Comparison of ENCODE assay signal across 35 mouse cellular contexts in the genomic region with DNA sequence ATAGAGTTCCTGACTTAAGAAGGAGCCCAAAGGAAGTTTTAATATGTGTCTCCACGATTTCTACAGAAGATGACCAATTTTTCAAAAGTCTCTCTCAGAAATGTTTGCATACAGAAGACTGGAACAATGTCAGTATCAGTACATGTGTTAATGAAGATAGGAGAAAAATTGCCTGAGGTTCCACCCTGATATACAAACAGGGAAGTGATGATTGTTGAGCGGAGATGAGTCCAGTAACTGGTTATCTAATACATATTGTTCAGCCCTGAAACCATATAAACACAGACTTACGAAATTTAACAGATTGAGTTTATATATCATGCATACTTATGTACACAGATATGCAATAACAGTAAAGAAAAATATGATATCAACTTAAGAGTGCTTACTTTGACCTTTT.
"Had no signal": no experiment of that assay in that cellular context is flagged by ENCODE, and none has a peak within 500 bp of the region (broad histone marks: within the 10 kb centered on the region; RNA-seq: fewer than 3 reads in every experiment).

No protein-coding gene starts in this region.

- DNase-seq: heart, postnatal 10 days; heart, postnatal 14 days; heart, postnatal 36 days; heart, postnatal 4 days; kidney, adult 11 months; kidney, adult 18-20 months; kidney, adult 2 months; kidney, adult 8-10 months; kidney, adult 9 months; kidney, postnatal 10 days; kidney, postnatal 14 days; kidney, postnatal 25 days; kidney, postnatal 36 days; kidney, postnatal 4 days; layer of hippocampus, adult 9-11 months; layer of hippocampus, postnatal 36 days had no signal

- H3K4me3 ChIP-seq: heart, embryonic 12.5 days; heart, embryonic 13.5 days; heart, embryonic 15.5 days; hindbrain, embryonic 10.5 days; hindbrain, embryonic 12.5 days; hindbrain, embryonic 13.5 days; hindbrain, embryonic 15.5 days; intestine, embryonic 15.5 days; kidney, embryonic 15.5 days; layer of hippocampus, adult 2 months; left cerebral cortex, adult 2 months had no signal

- H3K27me3 ChIP-seq: heart, embryonic 12.5 days; heart, embryonic 13.5 days; heart, embryonic 15.5 days; hindbrain, embryonic 12.5 days; hindbrain, embryonic 13.5 days; hindbrain, embryonic 15.5 days; intestine, embryonic 15.5 days; kidney, embryonic 15.5 days had no signal

- H3K4me2 ChIP-seq: heart, embryonic 11.5 days; heart, embryonic 12.5 days; heart, embryonic 13.5 days; heart, embryonic 15.5 days; hindbrain, embryonic 12.5 days; hindbrain, embryonic 13.5 days; hindbrain, embryonic 14.5 days; hindbrain, embryonic 15.5 days; intestine, embryonic 15.5 days; kidney, embryonic 15.5 days had no signal

- H3K4me1 ChIP-seq: heart, embryonic 12.5 days; heart, embryonic 13.5 days; heart, embryonic 15.5 days; hindbrain, embryonic 10.5 days; hindbrain, embryonic 12.5 days; hindbrain, embryonic 13.5 days; hindbrain, embryonic 15.5 days; intestine, embryonic 15.5 days; kidney, embryonic 15.5 days had no signal

- H3K36me3 ChIP-seq: heart, embryonic 12.5 days; heart, embryonic 13.5 days; heart, embryonic 15.5 days; hindbrain, embryonic 10.5 days; hindbrain, embryonic 12.5 days; hindbrain, embryonic 13.5 days; hindbrain, embryonic 15.5 days; intestine, embryonic 15.5 days; kidney, embryonic 15.5 days had no signal

- ATAC-seq: hindbrain, embryonic 16.5 days; hindbrain, postnatal 0 days; inflammation-experienced regulatory T-cells, adult 6 months; intestine, embryonic 15.5 days; intestine, embryonic 16.5 days; intestine, postnatal 0 days had no signal

- H3K9me3 ChIP-seq: heart, embryonic 12.5 days; heart, embryonic 13.5 days; heart, embryonic 15.5 days; hindbrain, embryonic 10.5 days; hindbrain, embryonic 12.5 days; hindbrain, embryonic 13.5 days; hindbrain, embryonic 15.5 days; intestine, embryonic 15.5 days; kidney, embryonic 15.5 days had no signal

- H3K9ac ChIP-seq: heart, embryonic 12.5 days; heart, embryonic 13.5 days; heart, embryonic 15.5 days; hindbrain, embryonic 12.5 days; hindbrain, embryonic 13.5 days; hindbrain, embryonic 14.5 days; hindbrain, embryonic 15.5 days; intestine, embryonic 15.5 days; kidney, embryonic 15.5 days had no signal

- H3K27ac ChIP-seq: heart, embryonic 13.5 days; heart, embryonic 15.5 days; hindbrain, embryonic 10.5 days; hindbrain, embryonic 12.5 days; hindbrain, embryonic 13.5 days; hindbrain, embryonic 14.5 days; hindbrain, embryonic 15.5 days; hindbrain, postnatal 0 days; intestine, embryonic 15.5 days; kidney, embryonic 15.5 days; kidney, postnatal 0 days; layer of hippocampus, adult 2 months; left cerebral cortex, adult 2 months had no signal
